Mouse (Mus musculus): ENCODE data around the gene Zzef1.

DNA sequence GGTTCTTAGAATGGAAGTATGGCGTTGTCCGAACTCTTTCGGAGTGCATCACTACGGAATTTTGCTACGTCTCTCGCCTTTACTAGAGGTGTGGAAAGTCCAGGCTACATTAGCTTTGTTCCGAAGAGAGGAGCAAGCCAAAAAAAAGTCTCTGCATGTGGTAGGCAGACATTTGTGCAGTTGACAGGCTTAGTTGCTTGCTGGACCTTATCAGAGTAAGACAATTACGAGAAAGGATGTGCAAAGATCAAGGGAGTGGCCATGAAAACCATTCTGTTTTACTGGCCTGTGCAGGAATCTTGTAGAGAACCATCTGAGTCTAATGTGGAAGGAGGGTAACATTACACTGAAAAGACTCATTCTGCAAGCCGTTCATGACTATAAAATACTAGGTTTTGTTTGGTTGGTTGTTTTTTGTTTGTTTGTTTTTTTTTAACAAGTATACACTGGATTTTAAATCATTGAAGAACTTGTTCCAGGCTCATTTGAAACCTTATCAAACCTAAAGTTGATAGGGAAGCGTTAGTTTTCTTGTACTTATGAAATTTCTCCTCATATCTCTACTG, 830 bp downstream of the Zzef1 start:
- TF ChIP-seq USF1 (IDR thresholded peaks at IDR 0.05; ENCODE audit: low read depth), result no peak
- no peak for TF ChIP-seq MYOG (IDR thresholded peaks at IDR 0.05; ENCODE audit: control insufficient read depth in 1 of 3, insufficient read depth in 1 of 3, insufficient read length in 2 of 3, low read depth in 2 of 3)
- no peak for TF ChIP-seq POLR2A (IDR thresholded peaks at IDR 0.05; ENCODE audit: insufficient read length, low read depth)
- no peak for TF ChIP-seq MAX (IDR thresholded peaks at IDR 0.05; ENCODE audit: low read depth)
- TF ChIP-seq SRF (IDR thresholded peaks at IDR 0.05; ENCODE audit: control insufficient read depth, insufficient read length, low read depth), result no peak
- no peak for TF ChIP-seq MYOD1 (IDR thresholded peaks at IDR 0.05; ENCODE audit: control insufficient read depth in 1 of 3, insufficient read length in 2 of 3, low read depth in 2 of 3)
- TF ChIP-seq POLR2AphosphoS2 (IDR thresholded peaks at IDR 0.05; ENCODE audit: insufficient read length, low read depth), result no peak
- TF ChIP-seq E2F4 (IDR thresholded peaks at IDR 0.05; ENCODE audit: insufficient read depth), result no peak
- TF ChIP-seq TCF3 (IDR thresholded peaks at IDR 0.05; ENCODE audit: insufficient read length, low read depth), result no peak
- TF ChIP-seq CEBPB (IDR thresholded peaks at IDR 0.05; ENCODE audit: insufficient read depth, poor library complexity, severe bottlenecking), result no peak

Data from myocyte (in vitro differentiated cells).